Mouse (Mus musculus) midbrain, embryonic 16.5 days (tissue): ENCODE measurements around the gene Stt3b. TPM values are rescaled to one million over a fixed set of nuclear protein-coding genes. Genes with fewer than 3 reads are reported as not detected.

Source experiments
- ATAC-seq: fragments of 200-750 bp; cut with Nextera tagmentation; 2 replicates; pipeline ENCODE4 v1.8.0; 2017; ENCODE audit warnings: moderate TSS enrichment
- H3K27ac ChIP-seq: fragments of 300-500 bp; sonication (generic); 2 replicates; pipeline ENCODE4 v1.5.1; 2014; ENCODE audit warnings: mild to moderate bottlenecking, low read length, mixed read lengths
- H3K27me3 ChIP-seq: fragments of 300-500 bp; sonication (generic); 2 replicates; pipeline ENCODE4 v1.6.1; 2014; ENCODE audit warnings: low read depth, low read length, mixed read lengths; ENCODE audit not compliant: control insufficient read depth, insufficient read depth
- H3K36me3 ChIP-seq: fragments of 300-500 bp; sonication (generic); 2 replicates; pipeline ENCODE4 v1.6.1; 2014; ENCODE audit warnings: mild to moderate bottlenecking, low read length, moderate library complexity, mixed read lengths; ENCODE audit not compliant: control insufficient read depth, insufficient read depth
- H3K4me1 ChIP-seq: fragments of 300-500 bp; sonication (generic); 2 replicates; pipeline ENCODE4 v1.6.1; 2014; ENCODE audit warnings: mild to moderate bottlenecking, low read length, mixed read lengths; ENCODE audit not compliant: control insufficient read depth, insufficient read depth
- H3K4me2 ChIP-seq: fragments of 300-500 bp; sonication (generic); 2 replicates; pipeline ENCODE4 v1.6.1; 2014; ENCODE audit warnings: mild to moderate bottlenecking, low read length, mixed read lengths
- H3K4me3 ChIP-seq: fragments of 300-500 bp; sonication (generic); 2 replicates; pipeline ENCODE4 v1.5.1; 2014; ENCODE audit warnings: low read depth, mild to moderate bottlenecking, low read length, moderate library complexity, mixed read lengths
- H3K9ac ChIP-seq: fragments of 300-500 bp; sonication (generic); 2 replicates; pipeline ENCODE4 v1.6.1; 2014; ENCODE audit warnings: low read depth, low read length, mixed read lengths
- H3K9me3 ChIP-seq: fragments of 300-500 bp; sonication (generic); replicated peaks from 2 replicates; pipeline ENCODE4 v1.6.1; 2014; ENCODE audit warnings: mild to moderate bottlenecking, low read length, mixed read lengths; ENCODE audit not compliant: control insufficient read depth, poor library complexity, severe bottlenecking
- WGBS: fragments of 180-500 bp; shearing (Covaris S2); extraction: QIAGEN DNeasy Blood & Tissue Kit; methylation state at CpG from one replicate; pipeline ENCODE4 v1.1.7; 2014; 5-methylcytosine and 5-hydroxymethylcytosine counted together
- polyA plus RNA-seq: library from polyadenylated mRNA; unstranded; fragments of >200 nt; fragmentation: Nextera tagmentation; extraction: Ambion mirVana; gene quantifications from 2 replicates; pipeline ENCODE4 v1.2.1, GENCODE M21; 2015

Stt3b gene
- polyA plus RNA-seq, 1 experiment from 2014 or later: 74.8 TPM

GRCm38 (mm10) chr9:115261456-115261855, 48.8 kb downstream of the Stt3b start:
- no peak for ATAC-seq
- Histone ChIP-seq H3K9me3 (no peaks in the 10 kb centered on the region), H3K27me3 (no peaks in the 10 kb centered on the region), H3K4me2 (no peak overlapping the region), H3K36me3 (no peaks in the 10 kb centered on the region), H3K4me1 (0 out of 2 replicates have a peak, but pooled peaks cover 4% of the 10 kb centered on the region), H3K27ac (no peak overlapping the region), H3K9ac (no peak overlapping the region), H3K4me3 (no peak overlapping the region)
- WGBS: 68% methylated on average over 8 of the region's 8 CpGs

- Histone ChIP-seq H3K4me3 (no peak overlapping the region), H3K4me1 (0 out of 2 replicates have a peak, but pooled peaks cover 4% of the 10 kb centered on the region), H3K27ac (no peak overlapping the region), H3K9ac (no peak overlapping the region), H3K36me3 (no peaks in the 10 kb centered on the region), H3K9me3 (no peaks in the 10 kb centered on the region), H3K4me2 (no peak overlapping the region), H3K27me3 (no peaks in the 10 kb centered on the region)
- no peak for ATAC-seq
- WGBS: 81% methylated on average over 7 of the region's 7 CpGs
Measured at GRCm38 (mm10) chr9:115260464-115260863, 49.8 kb downstream of the Stt3b start.

GRCm38 (mm10) chr9:115259866-115260265, 50.4 kb downstream of the Stt3b start:
- Histone ChIP-seq H3K27ac (no peak overlapping the region), H3K4me3 (no peak overlapping the region), H3K4me2 (no peak overlapping the region), H3K9me3 (no peaks in the 10 kb centered on the region), H3K4me1 (0 out of 2 replicates have a peak, but pooled peaks cover 4% of the 10 kb centered on the region), H3K9ac (no peak overlapping the region), H3K27me3 (no peaks in the 10 kb centered on the region), H3K36me3 (no peaks in the 10 kb centered on the region)
- 92% methylated on average over 4 of the region's 4 CpGs for whole genome bisulfite sequencing
- ATAC-seq: no peak

GRCm38 (mm10) chr9:115257733-115258286, 52.4 kb downstream of the Stt3b start:
- H3K9ac ChIP-seq: no peak overlapping the region
- no peak overlapping the region for H3K4me2 ChIP-seq
- 83% methylated on average over 6 of the region's 6 CpGs for whole genome bisulfite sequencing
- ATAC-seq: no peak
- no peaks in the 10 kb centered on the region for H3K27me3 ChIP-seq
- H3K36me3 ChIP-seq: 0 out of 2 replicates have a peak, but pooled peaks cover 3% of the 10 kb centered on the region
- no peaks in the 10 kb centered on the region for H3K9me3 ChIP-seq
- no peak overlapping the region for H3K27ac ChIP-seq
- H3K4me3 ChIP-seq: no peak overlapping the region
- H3K4me1 ChIP-seq: 0 out of 2 replicates have a peak, but pooled peaks cover 4% of the 10 kb centered on the region

- Histone ChIP-seq H3K9me3 (no peaks in the 10 kb centered on the region), H3K4me1 (no peaks in the 10 kb centered on the region), H3K27me3 (no peaks in the 10 kb centered on the region), H3K27ac (no peak overlapping the region), H3K36me3 (peaks cover 23% of the 10 kb centered on the region), H3K4me3 (no peak overlapping the region), H3K4me2 (no peak overlapping the region), H3K9ac (no peak overlapping the region)
- ATAC-seq: no peak
- 84% methylated on average over 5 of the region's 5 CpGs for WGBS
Measured at GRCm38 (mm10) chr9:115249145-115249544, 61.1 kb downstream of the Stt3b start.

- WGBS: 90% methylated on average over 6 of the region's 6 CpGs
Measured at GRCm38 (mm10) chr9:115245092-115245491, 65.1 kb downstream of the Stt3b start.

GRCm38 (mm10) chr9:115243630-115244029, 66.6 kb downstream of the Stt3b start:
- H3K9ac ChIP-seq: no peak overlapping the region
- no peak for ATAC-seq
- H3K4me2 ChIP-seq: no peak overlapping the region
- H3K27me3 ChIP-seq: no peaks in the 10 kb centered on the region
- no peaks in the 10 kb centered on the region for H3K9me3 ChIP-seq
- H3K27ac ChIP-seq: no peak overlapping the region
- 81% methylated on average over 6 of the region's 6 CpGs for WGBS
- peaks cover 37% of the 10 kb centered on the region for H3K36me3 ChIP-seq
- H3K4me3 ChIP-seq: no peak overlapping the region
- no peaks in the 10 kb centered on the region for H3K4me1 ChIP-seq

More at GRCm38 (mm10) chr9:115245092-115245491, 65.1 kb downstream of the Stt3b start:
- no peak for ATAC-seq
- Histone ChIP-seq H3K9ac (no peak overlapping the region), H3K4me1 (no peaks in the 10 kb centered on the region), H3K4me3 (no peak overlapping the region), H3K27me3 (no peaks in the 10 kb centered on the region), H3K4me2 (no peak overlapping the region), H3K9me3 (no peaks in the 10 kb centered on the region), H3K36me3 (peaks cover 37% of the 10 kb centered on the region), H3K27ac (no peak overlapping the region)

- no peak overlapping the region for H3K27ac ChIP-seq
- no peaks in the 10 kb centered on the region for H3K4me1 ChIP-seq
- H3K36me3 ChIP-seq: peaks cover 26% of the 10 kb centered on the region
- no peak overlapping the region for H3K4me2 ChIP-seq
- H3K27me3 ChIP-seq: no peaks in the 10 kb centered on the region
- 98% methylated on average over 5 of the region's 5 CpGs for WGBS
- no peak overlapping the region for H3K9ac ChIP-seq
- no peaks in the 10 kb centered on the region for H3K9me3 ChIP-seq
- no peak overlapping the region for H3K4me3 ChIP-seq
- no peak for ATAC-seq
Measured at GRCm38 (mm10) chr9:115239861-115240260, 70.4 kb downstream of the Stt3b start.

- no peak overlapping the region for H3K9ac ChIP-seq
- no peak overlapping the region for H3K4me3 ChIP-seq
- no peaks in the 10 kb centered on the region for H3K9me3 ChIP-seq
- no peak for ATAC-seq
- H3K27ac ChIP-seq: no peak overlapping the region
- H3K36me3 ChIP-seq: peaks cover 14% of the 10 kb centered on the region
- no peak overlapping the region for H3K4me2 ChIP-seq
- H3K4me1 ChIP-seq: no peaks in the 10 kb centered on the region
- no peaks in the 10 kb centered on the region for H3K27me3 ChIP-seq
Measured at GRCm38 (mm10) chr9:115237943-115238342, 72.3 kb downstream of the Stt3b start.
